Mouse (Mus musculus) thymus, adult 2 months (tissue): ENCODE measurements around the gene Lama5. TPM values are rescaled to one million over a fixed set of nuclear protein-coding genes. Genes with fewer than 3 reads are reported as not detected.

ENCODE experiments used
- DNase-seq: peaks from one replicate; pipeline ENCODE4 v3.0.0; 2021
- H3K27ac ChIP-seq: fragments of 200-500 bp; 2 replicates; pipeline ENCODE4 v1.5.1; 2012; ENCODE audit warnings: low read length, control low read depth; ENCODE audit not compliant: control insufficient read depth, insufficient read depth
- H3K27me3 ChIP-seq: fragments of 200-500 bp; 2 replicates; pipeline ENCODE4 v1.6.1; 2012; ENCODE audit warnings: mild to moderate bottlenecking, low read length, moderate library complexity, mixed read lengths; ENCODE audit not compliant: control insufficient read depth, insufficient read depth
- H3K36me3 ChIP-seq: fragments of 200-500 bp; 2 replicates; pipeline ENCODE4 v1.6.1; 2012; ENCODE audit warnings: mild to moderate bottlenecking, low read length, moderate library complexity; ENCODE audit not compliant: control insufficient read depth, insufficient read depth
- H3K4me1 ChIP-seq: fragments of 200-500 bp; replicated peaks from 2 replicates; pipeline ENCODE4 v1.6.1; 2012; ENCODE audit warnings: low read length; ENCODE audit not compliant: control insufficient read depth, insufficient read depth
- H3K4me3 ChIP-seq: fragments of 200-500 bp; 2 replicates; pipeline ENCODE4 v1.5.1; 2012; ENCODE audit warnings: mild to moderate bottlenecking, low read length, control low read depth, moderate library complexity; ENCODE audit not compliant: control insufficient read depth, insufficient read depth
- CTCF ChIP-seq: fragments of 200-500 bp; IDR thresholded peaks from 2 replicates; pipeline ENCODE4 v1.5.1; 2012; ENCODE audit warnings: mild to moderate bottlenecking, control low read depth, low read length, moderate library complexity, borderline replicate concordance; ENCODE audit not compliant: control insufficient read depth, poor library complexity, insufficient read depth; ENCODE audit errors: extremely low read depth
- POLR2A ChIP-seq: fragments of 200-500 bp; IDR thresholded peaks from 2 replicates; pipeline ENCODE4 v1.6.1; 2012; ENCODE audit warnings: mild to moderate bottlenecking, low read length, control low read depth, moderate library complexity; ENCODE audit not compliant: control insufficient read depth, poor library complexity, insufficient read depth; ENCODE audit errors: extremely low read depth
- WGBS: fragments of 180-500 bp; shearing (Covaris S2); methylation state at CpG from one replicate; pipeline ENCODE4 v1.1.7; 2018; 5-methylcytosine and 5-hydroxymethylcytosine counted together
- polyA plus RNA-seq: library from polyadenylated mRNA; depleted of rRNA; stranded (reverse); fragments of >200 nt; gene quantifications from 2 replicates; pipeline ENCODE4 v1.2.3, GENCODE M21; 2012

Gene Lama5
- polyA plus RNA-seq, 1 experiment: 13.1 TPM

DNA sequence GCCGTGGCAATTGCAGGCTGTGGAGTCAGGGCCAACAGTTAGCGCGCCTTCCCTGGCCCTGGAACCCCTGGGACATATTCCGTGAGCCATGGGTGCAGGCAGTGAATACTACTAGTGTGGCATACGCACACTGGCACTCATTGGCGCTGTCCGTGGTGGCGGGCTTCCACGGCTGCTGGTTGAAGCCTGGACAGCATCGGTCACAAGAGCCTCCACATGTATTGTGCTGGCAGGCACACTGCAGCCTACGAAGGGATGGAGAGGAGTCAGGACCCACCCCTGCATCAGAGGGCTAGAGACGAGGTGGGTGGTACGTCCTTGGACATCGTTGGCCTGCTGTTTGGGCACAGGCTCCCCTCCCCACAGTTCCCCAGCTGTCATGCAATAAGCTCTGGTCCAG, 23.4 kb downstream of the Lama5 start:
- no peak for DNase-seq
- Histone ChIP-seq H3K36me3 (no peaks in the 10 kb centered on the region), H3K27ac (no peak overlapping the region), H3K4me3 (no peak overlapping the region), H3K4me1 (no peaks in the 10 kb centered on the region), H3K27me3 (no peaks in the 10 kb centered on the region)
- TF ChIP-seq CTCF (no peak), POLR2A (no peak)
- 95% methylated on average over 14 of the region's 14 CpGs for WGBS

DNA sequence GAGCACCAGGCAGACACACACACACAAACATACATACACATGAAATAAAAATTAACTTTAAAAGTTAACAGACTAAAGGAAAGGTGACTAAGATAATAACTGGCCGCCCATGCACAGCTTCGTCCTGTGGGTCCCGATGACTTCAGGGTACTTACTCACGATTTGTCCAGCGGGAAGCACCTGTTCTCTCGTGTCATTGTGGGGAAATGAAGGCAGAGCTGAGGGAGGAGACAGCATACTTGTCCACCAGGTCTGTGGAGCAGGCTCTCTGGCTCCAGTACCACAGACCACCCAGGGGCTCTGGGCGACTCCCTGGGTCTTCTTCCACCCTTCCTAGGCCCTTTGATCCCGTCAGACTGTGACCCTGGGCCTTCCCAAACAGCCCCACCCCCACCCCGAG, 24.4 kb downstream of the Lama5 start:
- H3K27ac ChIP-seq: no peak overlapping the region
- DNase-seq: no peak
- no peaks in the 10 kb centered on the region for H3K27me3 ChIP-seq
- H3K36me3 ChIP-seq: no peaks in the 10 kb centered on the region
- no peaks in the 10 kb centered on the region for H3K4me1 ChIP-seq
- WGBS: 89% methylated on average over 9 of the region's 9 CpGs
- H3K4me3 ChIP-seq: no peak overlapping the region
- TF ChIP-seq POLR2A: no peak
- TF ChIP-seq CTCF: no peak

DNA sequence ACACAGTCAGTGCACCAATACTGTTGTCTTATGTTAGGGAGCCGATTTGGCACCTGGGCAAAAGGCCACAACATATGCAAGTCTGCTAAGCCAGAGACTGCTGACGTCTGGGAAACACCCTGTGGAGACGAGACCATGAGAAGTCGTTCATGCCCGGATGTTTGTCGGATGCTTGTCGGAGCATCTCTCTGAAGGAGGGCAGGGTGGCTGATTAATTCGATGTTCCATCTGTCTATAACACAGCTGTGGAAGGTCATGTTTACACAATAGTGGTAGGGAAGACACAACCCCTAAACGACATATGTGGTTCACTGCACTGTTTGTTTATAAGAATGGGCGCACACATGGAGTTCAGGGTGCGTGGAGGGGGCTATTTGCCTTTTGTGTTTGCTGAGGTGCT, 25.0 kb downstream of the Lama5 start:
- Histone ChIP-seq H3K36me3 (no peaks in the 10 kb centered on the region), H3K27ac (no peak overlapping the region), H3K4me1 (no peaks in the 10 kb centered on the region), H3K27me3 (no peaks in the 10 kb centered on the region), H3K4me3 (no peak overlapping the region)
- TF ChIP-seq CTCF: no peak
- TF ChIP-seq POLR2A: no peak
- no peak for DNase-seq
- 91% methylated on average over 11 of the region's 11 CpGs for WGBS

DNA sequence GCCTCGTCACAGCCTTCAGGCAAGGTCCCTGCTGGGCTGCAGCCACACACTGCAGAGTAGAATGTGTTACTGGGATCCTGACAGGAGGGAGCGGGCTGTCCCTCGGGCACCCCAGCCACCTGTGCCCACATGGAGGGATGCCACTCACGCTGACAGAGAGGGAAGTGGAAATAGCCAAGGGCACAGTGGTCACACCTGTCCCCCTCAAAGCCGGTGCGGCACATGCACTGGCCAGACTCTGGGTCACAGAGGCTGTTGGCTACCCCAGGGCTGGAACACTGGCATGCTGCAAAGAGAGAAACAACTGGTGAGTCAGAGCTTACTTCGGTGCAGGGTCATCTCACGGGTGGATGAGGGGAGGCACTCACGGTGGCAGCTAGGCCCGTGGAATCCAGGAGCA, 26.9 kb downstream of the Lama5 start:
- H3K4me1 ChIP-seq: no peaks in the 10 kb centered on the region
- no peaks in the 10 kb centered on the region for H3K27me3 ChIP-seq
- 93% methylated on average over 10 of the region's 10 CpGs for WGBS
- no peak for DNase-seq
- no peak overlapping the region for H3K27ac ChIP-seq
- no peak for TF ChIP-seq POLR2A
- TF ChIP-seq CTCF: no peak
- H3K36me3 ChIP-seq: no peaks in the 10 kb centered on the region
- no peak overlapping the region for H3K4me3 ChIP-seq

DNA sequence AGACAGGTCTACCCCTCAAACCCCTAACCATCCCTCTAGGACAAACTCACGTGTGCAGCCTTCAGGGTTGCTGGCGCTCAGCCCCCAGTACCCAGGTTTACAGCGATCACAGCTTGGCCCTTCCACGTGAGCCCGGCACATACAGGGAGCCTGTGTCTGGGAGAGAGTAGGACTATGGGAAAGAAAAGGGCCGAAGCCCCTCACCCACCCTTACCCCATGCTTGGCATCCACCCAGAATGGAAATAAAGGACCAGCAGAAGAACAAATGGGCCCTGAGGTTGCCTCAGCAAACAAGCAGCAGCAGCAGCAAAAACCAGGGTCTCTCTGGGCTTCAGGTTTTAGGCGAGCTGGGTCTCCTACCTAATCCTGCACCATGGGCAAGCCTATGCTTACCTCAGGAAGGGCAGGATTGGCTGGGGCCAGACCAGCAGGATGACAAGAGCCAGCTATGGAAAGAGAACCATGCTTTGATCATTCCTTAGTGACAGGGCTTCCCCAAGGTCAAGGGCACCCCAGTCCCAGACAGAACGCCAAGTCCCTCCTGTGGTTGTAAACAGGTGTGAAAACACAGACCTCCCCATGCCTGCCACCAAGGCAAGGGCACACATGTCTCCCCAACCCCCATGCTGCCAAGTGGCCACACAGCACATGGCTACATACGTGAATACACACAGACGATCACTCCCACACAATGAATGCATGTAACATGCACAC, 28.2 kb downstream of the Lama5 start:
- TF ChIP-seq CTCF (no peak), POLR2A (no peak)
- DNase-seq: no peak
- WGBS: 90% methylated on average over 10 of the region's 10 CpGs
- H3K4me3 ChIP-seq: no peak overlapping the region
- no peaks in the 10 kb centered on the region for H3K4me1 ChIP-seq
- H3K27me3 ChIP-seq: no peaks in the 10 kb centered on the region
- no peak overlapping the region for H3K27ac ChIP-seq
- no peaks in the 10 kb centered on the region for H3K36me3 ChIP-seq

DNA sequence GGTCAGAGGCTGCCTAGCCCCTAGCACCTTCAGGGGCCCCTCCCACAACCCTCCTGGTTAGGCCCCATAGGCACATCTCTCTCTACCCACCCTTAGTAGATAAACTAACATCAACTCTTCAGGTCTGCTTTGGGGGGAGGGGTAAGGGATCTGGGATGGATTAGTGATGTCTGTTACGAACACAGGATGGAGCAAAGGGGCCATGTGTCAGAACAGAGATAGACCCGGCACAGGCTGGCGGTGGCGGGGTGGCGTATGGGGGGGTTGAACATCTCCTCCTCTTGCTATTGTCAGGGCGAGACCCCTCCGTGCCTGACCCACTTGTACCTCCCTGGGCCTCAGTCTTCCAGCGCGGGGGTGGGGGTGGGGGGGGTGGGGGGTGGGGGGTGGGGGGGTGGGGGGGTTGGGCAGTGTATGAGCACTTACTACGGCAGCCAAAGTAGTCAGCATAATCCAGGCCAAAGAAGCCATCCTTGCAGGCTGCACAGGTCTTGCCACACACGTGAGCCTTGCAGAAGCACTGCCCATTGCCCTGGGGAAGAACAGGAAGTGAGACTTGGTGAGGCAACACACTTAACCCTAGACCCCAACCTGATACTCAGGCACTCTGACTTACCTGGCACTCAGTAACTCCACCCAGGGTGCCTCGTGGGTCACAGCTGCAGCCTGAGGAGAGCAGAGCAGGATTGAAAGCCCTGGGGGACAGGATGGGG, 28.9 kb downstream of the Lama5 start:
- no peaks in the 10 kb centered on the region for H3K36me3 ChIP-seq
- DNase-seq: no peak

DNA sequence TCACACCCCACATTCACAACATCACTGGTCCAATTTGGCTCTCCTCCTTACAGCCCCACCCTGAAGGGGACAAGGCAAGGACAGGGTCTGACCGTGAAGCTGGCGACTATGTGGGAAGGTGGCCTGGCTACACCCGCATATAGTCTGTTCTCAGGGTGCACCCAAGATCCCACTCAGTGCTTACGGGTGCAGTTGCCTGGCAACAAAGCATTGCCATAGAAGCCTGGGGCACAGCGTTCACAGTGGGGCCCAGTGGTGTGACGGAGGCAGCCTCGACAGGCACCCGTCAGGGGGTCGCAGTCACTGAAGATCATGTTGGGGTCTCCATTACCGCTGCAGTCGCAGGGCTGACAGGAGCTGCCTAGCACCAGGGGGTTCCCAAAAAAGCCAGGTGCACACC, 38.3 kb downstream of the Lama5 start:
- no peaks in the 10 kb centered on the region for H3K36me3 ChIP-seq
- no peaks in the 10 kb centered on the region for H3K27me3 ChIP-seq
- H3K27ac ChIP-seq: no peak overlapping the region
- WGBS: 92% methylated on average over 11 of the region's 11 CpGs
- H3K4me3 ChIP-seq: no peak overlapping the region
- no peak for TF ChIP-seq CTCF
- no peak for TF ChIP-seq POLR2A
- DNase-seq: no peak
- peaks cover 4% of the 10 kb centered on the region; the same call in 1 of the 2 replicates for H3K4me1 ChIP-seq

More for the DNA sequence above, 28.9 kb downstream of the Lama5 start:
- peaks cover under 1% of the 10 kb centered on the region; the same call in 1 of the 2 replicates for H3K4me1 ChIP-seq
- 73% methylated on average over 12 of the region's 12 CpGs for WGBS
- TF ChIP-seq POLR2A (no peak), CTCF (no peak)
- no peak overlapping the region for H3K27ac ChIP-seq
- H3K27me3 ChIP-seq: no peaks in the 10 kb centered on the region
- H3K4me3 ChIP-seq: no peak overlapping the region
